Mouse (Mus musculus) bone marrow, adult 2 months (tissue): ENCODE measurements around the gene Jmy.

Experiments
- CTCF ChIP-seq: fragments of 200-500 bp; IDR thresholded peaks from 2 replicates; pipeline ENCODE4 v1.5.1; 2011; ENCODE audit warnings: low read length, control low read depth; ENCODE audit not compliant: control insufficient read depth, insufficient read depth
- POLR2A ChIP-seq: fragments of 200-500 bp; IDR thresholded peaks from 2 replicates; pipeline ENCODE4 v1.6.1; 2011; ENCODE audit warnings: low read depth, mild to moderate bottlenecking, control low read depth, low read length, borderline replicate concordance; ENCODE audit not compliant: control insufficient read depth

DNA sequence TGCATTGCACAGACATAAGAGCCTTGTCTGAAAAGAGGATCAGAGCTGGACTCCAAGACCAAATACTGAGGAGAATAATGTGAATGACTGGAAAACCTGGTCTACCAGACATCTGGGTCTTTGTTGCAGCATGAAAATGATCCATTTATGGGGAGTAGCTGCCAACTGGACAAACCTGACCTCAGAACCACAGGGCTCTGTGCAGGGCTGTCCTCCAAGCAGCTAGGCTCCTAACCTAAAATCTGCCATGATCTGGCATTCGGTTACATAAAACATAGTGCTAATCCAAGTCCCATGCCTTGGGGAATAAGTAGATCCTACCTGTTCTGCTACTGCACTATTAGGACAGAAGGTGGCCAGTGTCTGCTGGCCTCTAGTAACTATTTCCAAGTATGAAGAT is 70.4 kb downstream of the Jmy start:
- TF ChIP-seq CTCF = no peak
- TF ChIP-seq POLR2A = no peak
